Mouse (Mus musculus): Measurements from ENCODE around the gene Gga2.

- TF ChIP-seq POLR2A (IDR thresholded peaks at IDR 0.05; ENCODE audit: low read depth, low read length) = no peak
- no peak for TF ChIP-seq CTCF (conservative IDR thresholded peaks at IDR 0.05; ENCODE audit: insufficient read depth, insufficient read length, low read depth, low read length)
These were observed 25.1 kb downstream of the Gga2 start for GRCm38 (mm10) chr7:121995961-121996360.

Data from kidney, adult 2 months (tissue).